Mouse (Mus musculus): ENCODE results near the gene Loxl4.

- TF ChIP-seq CTCF (IDR thresholded peaks at IDR 0.05; ENCODE audit: borderline replicate concordance, extremely low read depth, insufficient read depth, insufficient read length): no peak
- TF ChIP-seq POLR2A (IDR thresholded peaks at IDR 0.05; ENCODE audit: borderline replicate concordance, extremely low read depth, insufficient read depth, insufficient read length, poor library complexity, severe bottlenecking): no peak
Measured at GRCm38 (mm10) chr19:42631541-42631961, 18.9 kb upstream of the Loxl4 start.
